Mouse (Mus musculus) G1E-ER4 (cell line): ENCODE measurements at regions not wholly inside any gene's neighbourhood (a gene's known extent, or its start where the extent isn't known, plus 50 kb on each side); places are given as distances from the start of the nearest gene placed in this dataset.
A peak's percentile ranks its signal among the peaks of the same experiment; 100 is the strongest.

Experiments used
- GATA1 ChIP-seq: IDR thresholded peaks from one replicate; pipeline ENCODE4 v1.8.0; 2012; ENCODE audit warnings: low read length, inconsistent platforms

DNA sequence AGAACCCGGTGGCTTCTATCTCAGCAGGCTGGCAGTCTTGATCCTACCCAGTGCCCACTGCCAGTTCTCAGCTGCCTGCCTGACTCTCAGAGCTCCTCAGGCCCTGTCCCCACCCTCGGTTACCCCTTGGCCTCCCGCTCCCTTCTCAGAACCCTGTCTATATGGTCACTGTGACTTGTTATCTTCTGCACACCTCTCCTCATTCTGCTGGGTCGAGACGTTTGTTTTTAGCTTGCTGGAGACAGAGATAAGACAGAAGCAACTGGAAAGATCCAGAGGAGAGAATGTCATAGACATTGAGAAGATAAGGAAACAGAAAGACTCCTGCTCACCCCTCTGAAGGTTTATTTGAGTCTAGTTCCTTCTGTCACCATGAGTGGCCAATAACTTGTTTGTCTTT lies 53.8 kb upstream of the Phc1 start:
- TF ChIP-seq GATA1: peak; percentile 93

DNA sequence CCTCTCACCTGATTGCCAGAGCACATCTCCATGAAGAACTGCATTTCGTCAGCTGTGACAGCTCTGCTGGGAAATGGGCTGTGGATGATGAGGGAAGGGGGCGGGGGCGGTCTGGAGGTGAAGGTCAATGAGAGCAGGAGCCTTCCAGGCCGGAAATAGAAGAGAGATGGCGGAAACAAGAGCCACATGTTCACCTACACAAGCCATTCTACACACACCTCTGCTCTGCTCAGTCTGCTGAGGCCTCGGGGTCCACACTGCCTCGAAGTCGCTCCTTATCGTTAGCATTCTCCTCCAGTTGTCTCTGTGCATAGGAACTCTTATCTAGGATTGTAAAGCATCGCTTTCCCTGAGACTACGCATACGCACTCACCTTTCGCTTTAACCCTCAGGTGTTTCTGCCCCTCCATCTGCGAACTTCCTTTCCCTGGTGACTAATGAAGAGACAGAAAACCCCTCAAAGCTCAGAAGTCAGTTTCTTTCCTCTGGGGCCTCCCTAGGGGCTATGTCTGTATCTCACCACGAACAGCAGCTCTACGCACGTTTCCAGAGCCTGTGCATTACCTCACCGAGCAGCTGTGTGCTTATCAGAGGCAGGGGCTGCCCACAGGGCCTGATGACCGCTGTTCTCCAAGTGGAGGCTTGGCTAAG lies 53.0 kb upstream of the Phc1 start:
- no peak for TF ChIP-seq GATA1

DNA sequence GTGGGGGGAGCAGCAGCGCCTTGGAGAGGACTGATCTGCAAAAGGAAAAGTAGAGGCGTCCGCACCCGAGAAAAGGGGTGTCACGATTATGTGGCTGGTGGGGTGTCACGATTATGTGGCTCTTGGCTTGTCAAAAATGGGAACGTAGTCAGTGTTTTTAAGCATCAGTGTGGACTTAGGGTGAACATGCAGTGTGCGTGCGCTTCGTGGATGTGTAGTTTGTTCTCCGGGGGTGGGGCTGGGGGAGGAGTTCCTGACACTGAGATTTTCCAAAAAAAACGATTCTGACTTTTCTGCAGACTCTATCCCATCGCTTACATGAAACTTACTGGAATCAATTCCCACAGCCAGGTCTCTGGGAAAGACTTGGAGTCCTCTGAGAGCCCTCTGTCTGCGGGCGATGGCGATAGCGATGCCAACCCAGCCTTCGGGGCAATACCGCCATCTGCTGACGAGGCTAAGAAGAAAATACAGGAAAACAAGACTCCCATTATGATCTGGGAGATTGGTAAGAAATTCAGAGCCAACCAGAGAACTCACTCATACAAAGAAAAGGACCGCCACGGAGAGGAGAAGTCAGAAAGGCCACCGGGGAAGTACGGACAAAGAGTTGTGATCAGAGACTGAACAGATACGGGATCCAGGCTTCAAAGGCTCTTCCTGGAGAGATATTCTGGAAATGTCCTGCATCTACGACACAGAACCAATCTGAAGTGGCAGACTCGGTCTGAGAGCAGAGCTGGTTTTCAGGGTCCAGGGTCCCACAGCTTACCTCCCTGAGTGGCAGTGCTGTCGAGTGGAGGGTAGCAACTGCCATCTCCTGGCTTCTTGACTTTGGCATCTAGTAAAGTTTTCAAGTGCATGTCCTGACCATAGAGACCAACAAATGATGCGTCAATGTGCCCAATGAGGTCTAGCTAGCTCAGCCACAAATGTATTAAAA lies 51.6 kb upstream of the Phc1 start:
- TF ChIP-seq GATA1: no peak

DNA sequence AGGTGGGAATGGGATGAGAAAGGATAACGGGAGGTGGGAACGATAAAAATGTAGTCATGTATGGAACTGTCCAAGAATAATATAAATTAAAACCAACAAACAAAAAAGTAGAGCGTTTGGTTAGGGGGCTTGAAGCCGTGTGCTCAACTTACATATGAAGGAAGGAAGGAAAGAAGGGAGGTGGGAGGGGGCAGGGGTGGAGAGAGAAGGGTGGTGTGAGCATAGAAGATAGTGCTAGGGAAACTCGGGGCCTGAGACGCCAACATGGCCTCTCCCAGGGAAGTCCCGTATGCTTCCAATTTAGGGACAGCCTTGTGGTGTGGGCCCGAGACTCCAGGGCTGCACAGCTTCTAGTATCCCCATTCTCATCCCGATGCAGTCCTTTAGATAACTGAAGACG lies 50.8 kb upstream of the Phc1 start:
- TF ChIP-seq GATA1: no peak

DNA sequence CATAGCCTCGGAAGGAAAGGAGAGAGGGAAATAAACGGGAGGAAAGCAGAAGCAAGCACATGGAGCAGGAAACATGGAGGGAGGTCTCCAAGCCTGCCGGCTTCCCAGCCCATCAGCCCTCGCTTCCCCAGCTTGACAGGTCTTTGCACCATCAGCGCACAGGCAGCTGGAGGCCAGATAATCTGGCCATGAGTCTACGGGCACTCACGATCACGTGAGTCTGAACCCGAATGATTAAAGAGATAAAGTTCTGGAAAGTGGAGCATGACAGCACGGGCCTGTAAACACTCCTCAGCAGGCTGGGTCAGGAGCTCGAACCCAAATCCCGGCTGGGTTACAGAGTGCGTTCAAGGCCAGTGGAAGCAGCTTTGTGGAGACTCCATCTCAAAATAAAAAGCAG lies 50.4 kb upstream of the Phc1 start:
- TF ChIP-seq GATA1: peak; percentile 46
